Mouse (Mus musculus) lung, postnatal 10 days (tissue): Measurements from ENCODE around the gene Mat2a.
A peak's percentile ranks its signal among the peaks of the same experiment; 100 is the strongest.
"Not testable (repeated sequence)": the region's sequence is repeated elsewhere in the genome, so short reads cannot be mapped to it uniquely, and the experiment has no call there.

Source experiments
- DNase-seq: peaks from one replicate; pipeline ENCODE4 v3.0.0; 2021

The Mat2a gene

DNA sequence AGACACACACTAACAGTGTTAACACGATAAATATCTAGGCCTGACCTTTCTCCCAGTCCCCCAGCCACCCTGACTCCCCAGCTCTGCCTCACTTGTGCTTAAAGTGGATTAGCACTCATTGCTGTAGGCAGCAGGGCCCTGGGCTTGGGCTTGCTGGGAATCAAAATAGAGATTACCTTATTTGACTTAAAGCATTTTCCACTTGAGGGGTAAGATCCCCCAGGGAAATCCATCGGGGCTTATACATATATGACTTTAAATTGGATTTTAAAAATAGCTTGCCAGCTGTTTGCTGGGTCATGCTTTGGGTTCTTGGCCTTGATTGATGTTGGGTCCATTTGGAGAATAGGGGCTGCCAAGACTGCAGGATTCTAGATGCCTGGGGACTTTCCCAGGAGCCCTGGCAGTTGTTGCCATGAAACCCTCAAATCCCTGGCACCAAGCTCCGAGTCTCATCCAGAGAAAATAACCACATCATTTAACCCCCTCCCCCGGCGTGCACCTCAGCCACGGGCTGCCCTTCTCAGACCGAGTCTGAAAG is 15.5 kb upstream of the Mat2a start:
- peak; percentile 25 for DNase-seq

DNA sequence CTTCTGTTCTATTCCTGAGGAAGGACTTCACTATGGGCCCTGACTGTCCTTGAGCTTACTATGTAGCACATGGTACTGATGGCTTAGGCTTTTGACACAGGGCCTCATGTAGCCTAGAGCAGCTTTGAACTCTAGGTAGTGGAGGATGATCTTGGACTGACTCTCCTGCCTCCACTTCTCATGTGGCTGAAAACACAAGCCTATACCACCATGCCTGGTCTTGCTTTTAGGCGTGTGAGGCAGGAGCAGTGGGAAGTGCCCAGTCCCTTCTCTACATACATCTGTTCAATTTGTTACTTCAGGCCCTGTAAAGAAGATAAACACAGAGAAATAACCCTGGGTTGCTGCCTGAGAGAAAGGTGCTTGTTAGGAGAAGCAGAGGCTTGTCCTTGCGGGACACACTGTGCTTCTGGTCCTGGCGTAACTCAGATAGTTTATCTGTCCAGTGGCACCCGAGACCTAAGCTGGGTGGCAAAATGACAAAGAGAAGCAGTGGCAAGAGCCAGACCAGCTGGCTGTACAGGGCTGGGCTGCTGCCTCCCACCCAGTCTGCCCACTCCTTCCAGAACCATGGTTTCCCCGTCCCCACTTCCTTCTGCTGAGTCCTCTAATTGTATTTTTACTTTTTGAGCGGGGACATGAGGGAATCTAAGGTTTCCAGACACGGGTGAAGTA is 14.9 kb upstream of the Mat2a start:
- peak; percentile 69 for DNase-seq

GRCm38 (mm10) chr6:72453578-72453977 is 14.2 kb upstream of the Mat2a start:
- no peak for DNase-seq

- DNase-seq = no peak
Measured at GRCm38 (mm10) chr6:72452329-72452728, 13.0 kb upstream of the Mat2a start.

GRCm38 (mm10) chr6:72451778-72452177 is 12.4 kb upstream of the Mat2a start:
- not testable (repeated sequence) for DNase-seq

DNA sequence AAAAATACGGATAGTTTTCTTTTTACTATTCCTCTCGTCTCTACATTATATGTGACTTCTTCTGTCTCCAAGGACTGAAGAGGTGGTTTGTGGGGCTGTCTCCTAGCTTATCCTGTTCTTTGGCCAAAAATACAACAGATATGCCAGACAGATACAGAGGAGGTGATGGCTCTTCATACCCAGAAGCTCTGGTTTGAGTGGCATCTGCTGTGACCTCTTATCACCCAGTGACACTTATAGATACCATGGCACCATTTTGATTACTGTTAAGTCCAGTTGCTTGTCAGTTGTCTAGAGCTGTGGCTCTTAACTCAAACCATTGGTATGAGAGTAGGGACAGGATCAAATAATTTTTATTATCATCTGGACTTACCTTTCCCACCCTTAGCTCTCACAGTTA is 8.1 kb upstream of the Mat2a start:
- no peak for DNase-seq

- DNase-seq = no peak
Measured at GRCm38 (mm10) chr6:72445011-72445410, 5.7 kb upstream of the Mat2a start.

DNA sequence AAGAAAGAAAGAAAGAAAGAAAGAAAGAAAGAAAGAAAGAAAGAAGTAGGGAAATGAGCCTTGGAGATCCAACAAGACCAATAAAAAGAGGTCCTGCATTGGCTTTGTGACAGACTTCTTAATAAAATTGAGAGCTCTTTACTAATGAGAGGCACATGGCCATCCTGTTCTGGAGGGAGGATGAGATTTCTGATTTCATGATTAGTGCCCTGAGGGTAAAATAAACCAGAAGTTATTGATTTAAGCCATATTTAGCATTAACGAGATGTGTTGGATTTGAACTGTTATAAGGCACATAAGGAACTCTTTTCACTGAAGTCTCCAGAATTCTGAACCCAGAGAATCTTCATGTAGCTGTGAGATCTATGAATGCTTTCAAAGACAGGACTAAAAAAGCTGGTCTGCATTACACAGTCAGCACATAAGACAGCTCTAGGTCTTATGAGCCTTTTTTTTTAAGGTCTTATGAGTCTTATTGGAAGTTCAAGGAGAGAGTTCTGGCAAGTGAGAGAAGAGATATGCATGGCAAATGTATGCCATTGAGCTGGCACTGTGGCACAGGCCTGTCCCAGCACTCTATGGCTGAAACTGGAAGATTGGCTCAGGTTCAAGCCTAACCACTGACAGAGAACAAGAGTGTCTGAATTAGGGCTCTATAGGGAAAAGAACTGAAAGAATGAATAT is 3.7 kb upstream of the Mat2a start:
- DNase-seq = no peak

DNA sequence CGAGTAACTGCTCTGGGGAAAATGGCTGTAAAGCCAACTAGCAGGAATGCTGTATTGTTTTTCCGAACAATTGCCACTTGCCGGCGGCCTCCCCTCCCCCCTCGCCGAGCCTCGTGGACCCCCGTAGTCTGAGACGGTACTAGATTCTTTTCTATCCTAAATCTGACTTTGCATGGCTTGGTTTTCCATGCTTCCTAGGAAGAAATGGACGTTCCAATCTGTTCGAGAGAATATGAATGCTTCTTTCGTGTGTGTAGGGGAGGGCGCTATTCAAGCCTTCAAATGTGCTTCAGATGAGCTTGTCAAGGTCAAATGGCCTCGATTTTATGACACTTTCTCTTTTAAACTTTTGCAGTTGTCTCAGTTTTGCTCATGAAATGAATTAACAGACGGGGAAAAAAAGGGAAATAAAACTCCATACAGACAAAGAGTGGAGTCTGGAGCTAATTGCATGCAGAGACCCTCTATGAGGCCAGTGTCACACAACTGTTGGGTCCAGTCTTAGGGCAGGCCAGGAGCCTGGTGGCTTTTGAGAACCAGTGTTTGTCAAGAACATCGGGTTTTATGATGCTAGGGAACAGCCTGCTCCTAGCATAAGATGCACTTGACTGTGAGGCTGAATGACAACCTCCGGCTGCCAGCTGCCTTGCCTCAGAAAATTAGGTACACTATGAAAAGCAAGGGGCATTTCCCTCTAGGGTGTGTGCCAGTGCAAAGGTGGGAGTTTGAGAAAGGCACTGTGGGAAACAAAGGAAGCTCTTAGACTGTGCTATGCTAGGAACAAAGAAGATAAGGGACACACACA is 1.0 kb upstream of the Mat2a start:
- DNase-seq = no peak

DNA sequence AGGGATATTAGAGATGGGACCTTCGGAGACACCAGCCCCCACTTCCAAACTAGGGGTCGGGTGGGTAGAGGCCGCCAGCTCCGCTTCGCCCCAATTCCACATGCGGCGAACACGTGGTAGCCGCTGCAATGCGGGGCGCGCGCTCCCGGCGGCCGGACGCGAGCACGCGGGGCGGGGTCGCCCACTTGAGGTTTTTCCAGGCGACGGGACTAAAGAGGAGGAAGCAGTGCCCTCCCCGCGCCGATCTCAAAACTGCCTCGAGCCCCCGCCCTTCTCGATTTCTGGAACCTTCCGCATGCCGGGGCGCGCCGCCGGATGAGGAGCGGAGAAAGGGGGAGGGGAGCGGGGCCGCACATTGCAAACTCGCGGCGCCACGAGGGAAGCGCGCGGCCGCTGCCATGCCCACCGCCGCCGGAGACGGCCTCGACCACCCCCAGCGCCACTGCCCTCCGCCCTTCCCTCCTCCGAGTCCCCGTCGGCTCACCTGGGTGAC is 450 bp downstream of the Mat2a start:
- DNase-seq = peak; percentile 97

DNA sequence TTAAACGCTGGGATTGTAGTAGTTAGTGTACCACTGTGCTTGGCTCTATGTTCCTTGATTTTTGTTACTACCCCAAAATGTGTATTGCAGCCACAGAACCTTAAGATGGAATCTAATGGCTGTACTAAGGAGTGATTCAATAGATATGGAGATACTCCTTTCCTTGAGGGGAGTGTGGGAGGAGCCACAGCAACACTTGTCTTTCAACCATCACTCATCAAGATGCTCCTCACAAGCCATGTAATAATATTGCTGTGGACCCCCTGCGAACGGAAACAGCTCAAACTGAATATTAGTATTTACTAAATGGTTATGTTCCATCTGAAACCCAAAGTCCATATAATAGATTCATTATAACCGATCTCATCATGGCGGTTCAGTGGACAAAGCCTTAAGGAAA is 1.1 kb downstream of the Mat2a start:
- DNase-seq = no peak

DNA sequence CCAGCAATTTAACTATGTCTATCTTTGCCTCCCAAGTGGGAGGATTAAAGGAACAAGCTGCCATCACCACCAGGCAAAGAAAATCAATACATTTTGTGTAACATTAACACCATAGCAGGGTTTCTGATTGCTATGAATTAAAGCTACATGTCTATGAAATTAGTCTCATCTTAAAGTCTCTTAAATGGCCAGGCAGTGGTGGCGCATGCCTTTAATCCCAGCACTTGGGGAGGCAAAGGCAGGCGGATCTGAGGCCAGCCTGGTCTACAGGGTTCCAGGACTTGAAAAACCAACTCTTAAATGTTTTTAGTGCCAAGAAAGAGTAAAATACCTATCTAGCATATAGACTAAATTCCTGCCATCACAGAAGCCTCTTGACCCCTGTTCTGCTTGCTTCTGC is 7.2 kb downstream of the Mat2a start:
- no peak for DNase-seq

DNA sequence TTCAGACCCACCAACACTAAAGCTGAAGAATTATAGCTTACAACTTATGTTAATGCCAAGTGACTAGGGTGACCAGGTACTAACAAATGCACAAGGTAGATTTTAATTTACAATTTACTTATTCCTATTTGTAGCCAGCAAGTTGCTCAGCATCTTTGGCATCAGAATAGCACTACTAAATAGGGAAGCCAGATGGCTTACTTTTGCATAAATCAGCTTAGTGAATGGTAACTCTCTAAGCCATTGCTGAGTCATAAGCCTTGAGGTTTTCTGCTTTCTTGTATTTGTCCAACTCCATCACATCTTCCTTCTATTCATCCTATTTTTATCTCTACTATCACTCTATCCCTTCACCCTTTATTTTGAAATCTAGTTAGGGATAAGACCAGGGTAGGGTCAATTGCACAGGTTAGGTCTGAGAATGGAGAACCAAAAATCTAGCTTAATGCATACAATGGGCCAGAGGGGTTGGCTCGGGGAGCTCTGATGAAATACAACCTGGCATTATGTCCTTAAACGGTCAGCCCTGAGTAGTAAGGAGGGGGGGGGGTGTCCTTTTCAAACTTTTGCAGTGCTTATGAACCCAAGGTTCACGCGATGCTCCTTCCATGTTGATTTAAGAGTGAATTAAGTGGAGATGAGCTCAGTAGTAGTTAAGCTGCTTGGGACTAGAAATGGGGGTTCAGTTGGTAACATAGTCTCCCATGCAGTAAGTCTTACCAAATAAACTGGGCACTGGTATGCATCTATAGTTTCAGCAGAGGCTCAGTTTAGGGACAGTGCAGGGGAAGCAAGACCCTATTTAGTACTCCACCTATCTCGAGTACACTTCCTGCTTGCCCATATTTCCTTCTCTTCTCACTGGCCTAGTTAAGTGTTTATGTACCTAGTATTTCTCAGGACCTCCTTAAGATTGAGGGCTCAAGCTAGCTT is 8.1 kb downstream of the Mat2a start:
- DNase-seq = no peak

GRCm38 (mm10) chr6:72429061-72429842 is 10.1 kb downstream of the Mat2a start:
- no peak for DNase-seq

- DNase-seq = peak; percentile 86
Measured at GRCm38 (mm10) chr6:72428036-72428435, 11.3 kb downstream of the Mat2a start.

- no peak for DNase-seq
Measured at GRCm38 (mm10) chr6:72425646-72426045, 13.7 kb downstream of the Mat2a start.

DNA sequence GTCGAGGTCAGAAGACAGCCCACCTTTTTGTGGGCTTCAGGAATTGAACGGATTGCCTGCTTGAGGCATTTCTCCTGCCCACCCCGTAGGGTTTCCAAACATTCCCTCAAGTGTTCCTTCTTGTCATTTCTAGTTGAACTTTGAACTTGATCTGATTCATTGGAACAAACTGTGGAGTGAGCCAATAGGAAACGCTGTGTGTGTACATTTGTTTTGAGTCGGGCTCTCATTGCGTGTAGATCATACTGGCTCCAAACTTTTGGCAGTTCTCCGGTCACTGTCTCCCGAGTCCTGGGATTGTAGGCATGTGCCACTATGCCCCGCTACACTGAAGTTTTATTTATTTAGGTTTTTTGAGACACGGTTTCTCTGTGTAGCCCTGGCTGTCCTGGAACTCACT is 18.5 kb downstream of the Mat2a start:
- no peak for DNase-seq

- no peak for DNase-seq
Measured at GRCm38 (mm10) chr6:72419806-72420205, 19.6 kb downstream of the Mat2a start.

DNA sequence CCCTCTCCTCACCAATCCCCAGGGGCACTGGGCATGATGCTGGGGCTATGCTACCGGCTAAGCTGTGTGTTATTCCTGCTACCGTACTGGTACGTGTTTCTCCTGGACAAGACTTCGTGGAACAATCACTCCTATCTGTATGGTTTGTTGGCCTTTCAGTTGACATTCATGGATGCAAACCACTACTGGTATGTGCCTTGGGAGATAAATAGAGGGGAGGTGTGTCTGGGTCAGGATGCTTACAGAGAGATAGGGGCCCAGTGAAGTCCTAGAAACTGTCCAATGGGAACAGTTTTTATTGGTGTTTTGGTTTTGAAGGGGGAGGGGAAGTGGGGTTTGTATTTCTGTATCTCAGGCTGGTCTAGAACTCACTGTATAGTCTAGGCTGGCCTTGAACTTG is 21.1 kb downstream of the Mat2a start:
- no peak for DNase-seq

- no peak for DNase-seq
Measured at GRCm38 (mm10) chr6:72415964-72416772, 23.2 kb downstream of the Mat2a start.

DNA sequence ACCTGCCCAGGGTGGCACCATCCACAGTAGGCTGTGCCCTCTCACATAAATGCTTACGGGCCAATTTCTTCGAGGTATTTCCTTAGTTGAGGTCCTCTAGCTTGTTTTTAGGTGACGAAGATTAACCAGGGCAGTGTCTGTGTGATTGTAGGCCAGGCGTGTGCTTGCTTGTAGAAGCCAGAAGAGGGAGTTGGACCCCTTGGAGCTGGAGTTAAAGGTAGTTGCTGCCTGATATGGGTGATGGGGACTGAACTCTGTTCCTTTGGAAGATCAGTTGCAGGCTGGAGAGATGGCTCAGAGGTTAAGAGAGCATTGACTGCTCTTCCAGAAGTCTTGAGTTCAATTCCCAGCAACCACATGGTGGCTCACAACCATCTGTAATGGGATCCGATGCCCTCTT is 24.2 kb downstream of the Mat2a start:
- DNase-seq = no peak
